Mouse (Mus musculus) thymus, adult 2 months (tissue): ENCODE data around the gene Nrcam.

Source experiments
- CTCF ChIP-seq: fragments of 200-500 bp; IDR thresholded peaks from 2 replicates; pipeline ENCODE4 v1.5.1; 2012; ENCODE audit warnings: mild to moderate bottlenecking, control low read depth, low read length, moderate library complexity, borderline replicate concordance; ENCODE audit not compliant: control insufficient read depth, poor library complexity, insufficient read depth; ENCODE audit errors: extremely low read depth
- POLR2A ChIP-seq: fragments of 200-500 bp; IDR thresholded peaks from 2 replicates; pipeline ENCODE4 v1.6.1; 2012; ENCODE audit warnings: mild to moderate bottlenecking, low read length, control low read depth, moderate library complexity; ENCODE audit not compliant: control insufficient read depth, poor library complexity, insufficient read depth; ENCODE audit errors: extremely low read depth

DNA sequence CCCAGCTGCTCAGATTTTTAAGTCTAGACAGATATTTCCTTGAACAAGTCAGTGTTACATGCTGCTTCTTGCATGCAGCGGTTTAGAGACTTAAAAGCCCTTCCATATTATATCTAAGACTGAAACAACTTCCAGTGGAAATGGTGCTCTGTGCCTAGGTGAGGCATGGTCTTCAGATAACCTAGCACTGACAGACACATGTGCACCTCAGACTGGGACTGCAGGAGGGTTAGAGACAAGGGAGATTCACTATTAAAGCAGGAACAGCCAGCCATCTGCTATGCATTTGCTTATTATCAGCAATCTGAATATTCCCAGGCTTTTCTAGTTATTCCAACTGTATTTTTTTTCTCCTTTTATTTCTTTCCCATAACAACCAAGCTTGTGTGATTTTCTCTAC lies 74.6 kb downstream of the Nrcam start:
- TF ChIP-seq POLR2A (no peak), CTCF (no peak)
